Mouse (Mus musculus): ENCODE measurements around the gene Psenen.

GRCm38 (mm10) chr7:30553810-30554584, 9.4 kb downstream of the Psenen start:
- TF ChIP-seq CTCF (conservative IDR thresholded peaks at IDR 0.05; ENCODE audit: low read length) = no peak
- TF ChIP-seq NANOG (IDR thresholded peaks at IDR 0.05; ENCODE audit: borderline replicate concordance, low read length) = no peak
- no peak for TF ChIP-seq POU5F1 (IDR thresholded peaks at IDR 0.05; ENCODE audit: borderline replicate concordance, low read length)
